Mouse (Mus musculus) heart, postnatal 0 days (tissue): ENCODE data around the gene Gsc2.

Source experiments
- CTCF ChIP-seq: IDR thresholded peaks from 2 replicates; pipeline ENCODE4 v1.5.1; 2016; ENCODE audit warnings: antibody characterized with exemption, control low read depth, low read depth
- EP300 ChIP-seq: IDR thresholded peaks from 2 replicates; pipeline ENCODE4 v1.6.1; 2016; ENCODE audit warnings: antibody characterized with exemption, low read depth

- TF ChIP-seq CTCF, result no peak
- TF ChIP-seq EP300, result no peak
Measured at GRCm38 (mm10) chr16:17945081-17945831, 30.4 kb upstream of the Gsc2 start.
